Mouse (Mus musculus) heart, embryonic 14.5 days (tissue): ENCODE measurements around the gene Lsg1. TPM values are rescaled to one million over a fixed set of nuclear protein-coding genes. Genes with fewer than 3 reads are reported as not detected.

ENCODE experiments used
- ATAC-seq: fragments of 200-750 bp; cut with Nextera tagmentation; 2 replicates; pipeline ENCODE4 v1.8.0; 2017; ENCODE audit warnings: low read depth, moderate TSS enrichment; ENCODE audit not compliant: insufficient number of reproducible peaks, insufficient read depth, low FRiP score
- H3K27ac ChIP-seq, 2 experiments: fragments of 200-500 bp in 1 of 2; fragments of 300-500 bp in 1 of 2; sonication (generic) in 1 of 2; replicated peaks in 1 of 2; 2 replicates each; pipeline ENCODE4 v1.5.1; 2012 to 2014; ENCODE audit warnings: low read depth in 2 of 2, low read length in 2 of 2, control low read depth in 1 of 2, mild to moderate bottlenecking in 1 of 2, mixed read lengths in 1 of 2; ENCODE audit not compliant: control insufficient read depth in 1 of 2, insufficient read depth in 1 of 2
- H3K27me3 ChIP-seq: fragments of 300-500 bp; sonication (generic); 2 replicates; pipeline ENCODE4 v1.6.1; 2014; ENCODE audit warnings: mild to moderate bottlenecking, low read length, control low read depth; ENCODE audit not compliant: control insufficient read depth, insufficient read depth
- H3K36me3 ChIP-seq: fragments of 300-500 bp; sonication (generic); 2 replicates; pipeline ENCODE4 v1.6.1; 2014; ENCODE audit warnings: mild to moderate bottlenecking, control low read depth, low read length, mixed read lengths; ENCODE audit not compliant: control insufficient read depth, insufficient read depth
- H3K4me1 ChIP-seq, 2 experiments: fragments of 200-500 bp in 1 of 2; fragments of 300-500 bp in 1 of 2; sonication (generic) in 1 of 2; 2 replicates each; pipeline ENCODE4 v1.6.1; 2012 to 2014; ENCODE audit warnings: low read length in 2 of 2, control low read depth in 1 of 2, mixed read lengths in 1 of 2; ENCODE audit not compliant: control insufficient read depth in 2 of 2, insufficient read depth in 2 of 2
- H3K4me2 ChIP-seq: fragments of 300-500 bp; sonication (generic); 2 replicates; pipeline ENCODE4 v1.6.1; 2014; ENCODE audit warnings: mild to moderate bottlenecking, low read length
- H3K4me3 ChIP-seq, 2 experiments: fragments of 200-500 bp in 1 of 2; fragments of 300-500 bp in 1 of 2; sonication (generic) in 1 of 2; 2 replicates each; pipeline ENCODE4 v1.5.1; 2012 to 2014; ENCODE audit warnings: low read length in 2 of 2, mild to moderate bottlenecking in 2 of 2, control low read depth in 1 of 2, low read depth in 1 of 2, moderate library complexity in 1 of 2; ENCODE audit not compliant: control insufficient read depth in 1 of 2, insufficient read depth in 1 of 2
- H3K9ac ChIP-seq: fragments of 300-500 bp; sonication (generic); 2 replicates; pipeline ENCODE4 v1.6.1; 2014; ENCODE audit warnings: mild to moderate bottlenecking, low read length
- H3K9me3 ChIP-seq: fragments of 300-500 bp; sonication (generic); 2 replicates; pipeline ENCODE4 v1.6.1; 2016; ENCODE audit warnings: low read length, control low read depth; ENCODE audit not compliant: control insufficient read depth
- WGBS: fragments of 180-500 bp; shearing (Covaris S2); extraction: QIAGEN DNeasy Blood & Tissue Kit; methylation state at CpG from one replicate; pipeline ENCODE4 v1.1.7; 2014; 5-methylcytosine and 5-hydroxymethylcytosine counted together
- polyA plus RNA-seq: library from polyadenylated mRNA; unstranded; fragments of >200 nt; fragmentation: Nextera tagmentation; extraction: Ambion mirVana; gene quantifications from 2 replicates; pipeline ENCODE4 v1.2.1, GENCODE M21; 2014

Gene Lsg1
- polyA plus RNA-seq, 1 experiment from 2014 or later = 39.0 TPM

DNA sequence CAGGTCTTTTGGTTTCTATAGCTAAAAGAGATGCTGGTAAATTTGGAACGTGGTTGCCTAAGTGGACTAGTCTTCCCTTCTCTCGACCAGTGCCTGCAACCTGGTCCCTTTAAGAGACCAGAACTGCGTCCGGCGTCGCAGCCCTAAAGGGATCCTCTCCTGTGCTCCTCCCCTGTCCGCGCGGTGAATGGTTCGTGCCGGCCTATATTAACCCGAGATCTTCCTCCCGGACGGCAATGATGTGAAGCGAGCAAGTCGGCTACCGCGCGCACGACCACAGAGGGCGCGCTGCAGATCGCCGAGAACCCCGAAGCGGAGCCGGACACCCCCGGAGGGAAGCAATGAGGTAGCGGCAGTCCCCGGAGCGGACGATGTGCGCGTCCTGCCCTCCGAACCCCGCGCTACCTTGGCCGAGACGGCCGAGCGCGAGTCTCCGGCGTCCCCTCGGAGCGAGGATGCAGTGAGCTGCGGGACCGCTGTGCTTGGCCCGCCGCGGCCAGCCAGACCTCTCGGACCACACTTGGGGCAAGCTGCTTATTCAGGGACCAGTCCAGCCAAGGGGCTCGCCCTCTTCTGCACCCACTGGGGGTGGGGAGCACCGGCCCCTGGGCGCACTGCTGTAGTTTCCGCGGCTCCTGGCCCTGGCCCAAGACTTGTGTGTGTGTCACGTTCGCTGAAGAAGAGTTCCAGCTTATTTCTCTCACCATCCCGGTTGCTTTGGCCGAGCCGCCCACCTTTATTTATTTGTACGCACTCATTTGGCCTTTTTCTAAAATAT is 12.3 kb upstream of the Lsg1 start, which contains the start of gene Fam43a:
Fam43a (plus strand) TSS at position 233 of the 778 bp plus-strand sequence.
- peak within 1 kb of the TSS; percentile 47 to 92 for H3K27ac ChIP-seq
- peak; percentile 84 for ATAC-seq
- H3K4me2 ChIP-seq = peak within 1 kb of the TSS; percentile 97
- peak within 1 kb of the TSS; percentile 88 for H3K9ac ChIP-seq
- peak within 1 kb of the TSS; percentile 58 to 89 for H3K4me3 ChIP-seq
- no peaks in the 10 kb centered on the region for H3K27me3 ChIP-seq
- H3K36me3 ChIP-seq = 0 out of 2 replicates have a peak, but pooled peaks cover 3% of the 10 kb centered on the region
- peaks cover 32 to 42% of the 10 kb centered on the region in 2 experiments for H3K4me1 ChIP-seq
- H3K9me3 ChIP-seq = no peaks in the 10 kb centered on the region
- WGBS = under 1% methylated on average over 63 of the region's 63 CpGs

DNA sequence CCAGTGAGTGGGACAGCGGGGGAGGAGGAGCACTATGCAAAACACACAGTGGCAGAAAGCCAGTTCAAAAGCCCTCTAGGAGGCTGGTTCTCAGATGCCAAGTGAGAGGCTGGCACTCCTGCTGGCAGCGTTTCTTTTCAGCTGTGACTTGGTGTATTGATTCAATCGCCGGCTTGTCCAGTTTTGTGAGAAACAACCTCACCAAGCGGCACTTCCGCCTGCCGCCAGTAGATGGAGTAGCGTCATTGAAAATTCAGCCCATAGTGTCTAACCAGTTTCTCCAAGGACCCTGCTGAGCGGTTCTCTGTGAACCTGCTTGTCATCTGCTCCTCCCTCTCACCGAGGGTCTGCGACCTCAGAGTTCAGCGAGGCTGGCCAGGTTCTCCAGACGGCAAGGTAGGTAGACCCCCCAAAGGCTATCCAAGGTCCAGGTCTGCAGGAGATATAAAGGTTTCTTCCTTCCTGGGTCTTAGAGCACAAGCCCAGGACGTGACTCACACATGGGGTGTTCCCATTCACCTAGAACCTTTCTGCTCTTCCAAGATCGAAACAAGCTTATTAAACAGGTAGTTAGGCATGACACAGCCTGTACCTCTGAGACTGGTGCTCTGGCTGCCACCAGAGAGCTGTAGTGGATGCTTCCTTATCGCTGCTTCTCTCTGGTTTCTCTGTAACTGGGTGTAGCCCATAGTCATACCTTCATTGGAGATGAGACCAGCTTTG is 9.7 kb upstream of the Lsg1 start:
- H3K27me3 ChIP-seq = no peaks in the 10 kb centered on the region
- peak overlapping the region; percentile 59; the same call in 1 of the 2 replicates for H3K9ac ChIP-seq
- peak overlapping the region; percentile 11 to 12; a peak in 3 of 4 replicates for H3K4me3 ChIP-seq
- peaks cover 21 to 22% of the 10 kb centered on the region in 2 experiments for H3K4me1 ChIP-seq
- WGBS = 10% methylated on average over 16 of the region's 16 CpGs
- no peak overlapping the region for H3K27ac ChIP-seq
- ATAC-seq = no peak
- H3K4me2 ChIP-seq = peak overlapping the region; percentile 62
- 0 out of 2 replicates have a peak, but pooled peaks cover 3% of the 10 kb centered on the region for H3K36me3 ChIP-seq
- no peaks in the 10 kb centered on the region for H3K9me3 ChIP-seq

DNA sequence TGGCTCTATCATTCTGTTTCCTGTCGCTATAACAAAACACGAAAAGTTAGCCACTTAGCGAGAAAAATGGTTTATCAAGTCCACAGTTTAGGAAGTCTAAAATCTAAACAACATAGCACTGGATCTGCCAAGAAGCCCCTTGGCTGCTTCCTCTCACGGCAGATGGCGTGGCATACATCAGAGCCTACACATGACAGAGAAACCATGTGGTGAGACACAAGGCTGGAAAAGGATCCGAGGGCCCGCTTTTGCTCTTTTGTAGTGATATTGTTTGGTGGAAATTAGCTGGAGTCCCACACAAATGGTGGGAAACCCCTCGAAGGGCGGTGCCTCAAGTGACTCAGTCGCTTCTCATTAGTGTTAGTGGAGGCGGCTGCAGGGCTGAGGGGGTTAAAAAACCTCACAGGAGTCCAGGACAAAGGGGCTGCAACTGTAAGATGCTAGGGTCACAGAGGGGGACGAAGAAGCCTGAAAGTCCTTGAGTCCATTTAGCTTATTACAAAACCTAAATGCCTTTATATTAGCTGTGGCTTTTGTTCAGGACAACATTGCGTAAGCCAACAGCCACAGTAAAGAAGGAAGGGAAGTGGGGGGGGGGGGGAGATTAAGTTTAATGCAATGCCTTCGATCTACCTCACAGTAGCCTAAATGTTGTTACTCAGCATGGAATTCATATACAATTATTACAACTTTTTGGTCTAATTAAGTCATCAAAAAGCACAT is 8.6 kb upstream of the Lsg1 start:
- H3K9ac ChIP-seq = no peak overlapping the region
- peaks cover 11% of the 10 kb centered on the region in 2 experiments for H3K4me1 ChIP-seq
- H3K27me3 ChIP-seq = no peaks in the 10 kb centered on the region
- H3K27ac ChIP-seq = no peak overlapping the region
- H3K36me3 ChIP-seq = 0 out of 2 replicates have a peak, but pooled peaks cover 1% of the 10 kb centered on the region
- no peak overlapping the region for H3K4me3 ChIP-seq
- no peak overlapping the region for H3K4me2 ChIP-seq
- WGBS = 65% methylated on average over 14 of the region's 14 CpGs
- no peak for ATAC-seq
- no peaks in the 10 kb centered on the region for H3K9me3 ChIP-seq

DNA sequence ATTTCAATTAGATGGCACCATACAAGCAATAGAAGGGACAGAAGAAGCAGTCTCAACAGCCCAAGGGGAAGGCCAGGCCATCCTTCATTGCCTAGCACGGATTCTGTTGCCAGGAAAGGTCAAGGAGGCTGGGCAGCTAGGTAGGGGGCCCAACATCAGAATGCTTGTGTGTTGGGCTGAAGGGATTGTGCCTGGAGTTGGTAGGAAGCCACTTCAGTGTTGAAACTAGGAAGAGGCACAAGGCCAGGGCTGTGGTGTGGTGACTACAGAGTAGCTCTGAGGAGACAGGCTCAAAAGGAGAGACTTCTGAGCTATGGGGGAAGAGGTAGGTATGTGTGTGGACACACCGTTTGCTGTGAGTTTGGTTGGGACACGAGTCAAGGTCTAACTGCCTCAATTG is 8.0 kb upstream of the Lsg1 start:
- Histone ChIP-seq H3K4me2 (no peak overlapping the region), H3K27ac (no peak overlapping the region), H3K27me3 (no peaks in the 10 kb centered on the region), H3K36me3 (no peaks in the 10 kb centered on the region), H3K9me3 (no peaks in the 10 kb centered on the region), H3K9ac (no peak overlapping the region), H3K4me3 (no peak overlapping the region), H3K4me1 (peaks cover 8% of the 10 kb centered on the region in 2 experiments; a peak in 3 of 4 replicates)
- no peak for ATAC-seq
- WGBS = 52% methylated on average over 3 of the region's 3 CpGs

DNA sequence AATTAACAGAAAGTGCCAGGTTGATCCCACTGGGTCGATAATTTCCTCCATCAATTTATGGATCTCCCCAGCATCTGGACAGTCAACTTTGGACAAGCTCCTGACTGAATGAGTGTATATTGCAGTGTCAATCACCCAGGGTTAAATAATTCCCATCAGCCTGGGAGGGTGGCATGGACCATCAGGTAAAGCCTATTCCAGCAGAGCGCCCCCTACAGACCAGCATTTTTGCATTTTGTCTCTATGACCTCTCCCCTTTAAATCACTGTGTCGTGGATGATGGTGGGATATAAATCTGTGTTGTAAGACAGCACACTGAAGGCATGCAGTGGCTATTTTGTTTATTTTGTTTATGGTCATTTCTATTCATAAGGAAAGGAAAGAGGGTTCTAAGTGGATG is 4.6 kb upstream of the Lsg1 start:
- Histone ChIP-seq H3K4me2 (no peak overlapping the region), H3K4me1 (peaks cover 4 to 5% of the 10 kb centered on the region in 2 experiments; a peak in 2 of 4 replicates), H3K36me3 (no peaks in the 10 kb centered on the region), H3K4me3 (no peak overlapping the region), H3K9me3 (no peaks in the 10 kb centered on the region), H3K9ac (no peak overlapping the region), H3K27me3 (no peaks in the 10 kb centered on the region), H3K27ac (no peak overlapping the region)
- WGBS = 33% methylated on average over 3 of the region's 3 CpGs
- ATAC-seq = no peak

DNA sequence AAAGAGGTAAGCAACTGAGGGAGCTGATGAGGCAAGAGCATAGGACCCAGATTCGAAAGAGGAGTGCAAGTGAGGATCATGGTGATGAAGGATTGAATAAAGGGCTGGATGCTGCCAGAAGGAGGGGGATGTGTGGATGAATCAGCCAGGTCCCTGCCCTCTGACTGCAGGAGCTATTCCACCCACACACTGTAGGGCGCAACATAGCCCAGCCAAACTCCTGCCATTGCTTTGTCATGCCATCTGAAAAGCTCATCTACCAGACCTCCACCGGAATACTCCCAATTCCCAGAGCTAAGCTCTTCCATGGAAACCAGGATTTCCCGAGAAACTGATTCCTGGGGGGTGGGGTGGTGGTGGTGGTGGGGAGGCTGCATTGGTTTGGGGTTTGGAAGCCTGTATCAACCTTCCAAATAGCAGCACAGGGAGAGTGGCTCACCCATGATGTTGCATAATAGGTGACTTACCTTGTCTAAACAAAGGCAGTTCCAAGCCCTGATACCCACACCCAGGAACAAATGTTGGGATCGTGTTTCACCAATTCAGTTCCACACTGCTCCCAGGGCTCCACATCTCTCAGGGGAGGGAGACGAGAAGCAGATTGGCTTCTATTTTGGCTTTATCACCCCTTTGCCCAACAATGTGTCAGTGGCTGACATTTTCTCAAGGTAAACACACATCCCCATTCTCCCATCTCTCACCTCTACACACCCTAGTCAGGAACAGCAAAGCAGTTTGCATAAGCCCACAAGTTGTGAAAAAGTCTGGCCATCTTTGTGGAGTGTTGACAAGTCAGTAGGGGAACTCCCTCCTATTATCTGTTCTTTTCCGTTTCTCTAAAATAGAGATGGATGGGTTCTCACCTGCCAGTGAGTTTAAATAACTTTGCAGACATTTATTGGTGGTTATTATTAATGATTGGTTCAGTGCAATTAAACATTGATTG is 3.1 kb upstream of the Lsg1 start:
- Histone ChIP-seq H3K36me3 (peaks cover 1% of the 10 kb centered on the region), H3K9ac (no peak overlapping the region), H3K9me3 (no peaks in the 10 kb centered on the region), H3K4me3 (no peak overlapping the region), H3K27me3 (no peaks in the 10 kb centered on the region), H3K27ac (no peak overlapping the region), H3K4me2 (no peak overlapping the region), H3K4me1 (peaks cover 0 to 9% of the 10 kb centered on the region in 2 experiments; a peak in 2 of 4 replicates)
- ATAC-seq = no peak
- WGBS = 30% methylated on average over 7 of the region's 7 CpGs
